ENCODE assay signal across 25 mouse cellular contexts in the genomic region with DNA sequence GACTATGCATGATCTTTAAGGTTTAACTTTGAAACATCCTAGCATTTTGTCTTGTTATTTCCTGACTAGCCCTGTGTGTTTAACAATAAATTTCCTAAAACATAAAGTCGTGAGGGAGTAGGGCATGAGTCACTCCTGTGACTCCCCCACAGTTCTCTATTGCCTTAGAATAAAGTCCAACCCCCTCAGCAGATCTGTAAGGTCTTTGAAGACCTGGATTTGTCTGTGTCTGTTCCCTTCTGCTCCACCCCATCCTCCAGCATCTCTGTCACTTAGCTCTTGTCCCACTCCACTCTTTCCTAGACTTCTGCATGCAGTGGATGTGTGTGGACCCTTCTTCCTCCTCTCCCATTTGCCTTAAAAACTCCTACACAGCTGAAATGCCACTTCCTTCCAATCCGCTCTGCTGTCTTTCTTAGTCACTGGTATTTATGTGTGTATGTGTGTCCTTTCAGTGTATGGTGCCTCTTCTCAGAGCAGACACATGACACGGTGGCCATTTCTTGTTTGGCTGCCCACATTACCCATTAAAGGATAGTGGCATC.
DNase-seq lines count a peak whose midpoint lies in the region; TF ChIP-seq lines count a peak whose summit lies in the region.
"Had no signal": no experiment of that assay in that cellular context is flagged by ENCODE, and none has a peak within 500 bp of the region (broad histone marks: within the 10 kb centered on the region; RNA-seq: fewer than 3 reads in every experiment).

No protein-coding gene starts in this region.

- no peak for TF ChIP-seq POLR2A in olfactory bulb, adult 2 months (IDR thresholded peaks at IDR 0.05; ENCODE audit: insufficient read depth, low read depth, low read length)

- intact Hi-C loops in left cerebral cortex, postnatal 25 days (cut with DNase I): loop anchor here (1.0 kb wide), 1 partner anchor 62 kb away; no protein-coding TSS in a partner anchor
- intact Hi-C loops in left cerebral cortex, postnatal 10 days (cut with DNase I): no loop called here

- no peak overlapping the region for H3K4me3 ChIP-seq in olfactory bulb, adult 2 months (ENCODE audit: insufficient read depth, low read depth, low read length)
- H3K4me3 ChIP-seq: embryonic facial prominence, embryonic 10.5 days; embryonic facial prominence, embryonic 13.5 days; erythroblast, embryonic 14.5 days; forebrain, embryonic 12.5 days; forebrain, embryonic 15.5 days; heart, embryonic 12.5 days; heart, embryonic 15.5 days; hindbrain, embryonic 10.5 days; hindbrain, embryonic 13.5 days had no signal

- H3K27ac ChIP-seq in olfactory bulb, adult 2 months (ENCODE audit: insufficient read depth, low read depth, low read length): peak overlapping the region; percentile 47
- H3K27ac ChIP-seq: embryonic facial prominence, embryonic 10.5 days; embryonic facial prominence, embryonic 13.5 days; forebrain, embryonic 12.5 days; forebrain, embryonic 15.5 days; heart, embryonic 15.5 days; hindbrain, embryonic 10.5 days; hindbrain, embryonic 13.5 days had no signal

- TF ChIP-seq CTCF in olfactory bulb, adult 2 months (IDR thresholded peaks at IDR 0.05; ENCODE audit: insufficient read depth, low read depth, low read length): no peak

- WGBS in olfactory bulb, adult 2 months: 38% methylated on average over 3 of the region's 3 CpGs

- DNase-seq in left cerebral cortex, postnatal 25 days (ENCODE audit: low spot score in 2 of 2): peak; percentile 12 to 73
- no peak for DNase-seq in left cerebral cortex, postnatal 10 days (ENCODE audit: extremely low spot score in 1 of 2, low spot score in 2 of 2)
- peak; percentile 37 to 51 for DNase-seq in right cerebral cortex, adult 2 months (ENCODE audit: low spot score in 2 of 2)
- no peak for DNase-seq in right cerebral cortex, postnatal 14 days
- no peak for DNase-seq in gastrocnemius, adult 18-20 months (ENCODE audit: low spot score)
- DNase-seq: adrenal gland, adult 2 months; adrenal gland, postnatal 14 days; cerebellum, adult 11-12 months; cerebellum, adult 8-10 months; cerebellum, postnatal 36 days; embryo, embryonic 11 days; gastrocnemius, postnatal 25 days; heart, adult 18-20 months; heart, postnatal 10 days; heart, postnatal 36 days had no signal

- no peaks in the 10 kb centered on the region for H3K4me1 ChIP-seq in olfactory bulb, adult 2 months (ENCODE audit: control insufficient read depth, insufficient read depth, low read length)
- H3K4me1 ChIP-seq: embryonic facial prominence, embryonic 10.5 days; embryonic facial prominence, embryonic 13.5 days; forebrain, embryonic 12.5 days; forebrain, embryonic 15.5 days; heart, embryonic 12.5 days; heart, embryonic 15.5 days; hindbrain, embryonic 10.5 days; hindbrain, embryonic 13.5 days had no signal

Comparison
In these comparisons a context has a peak if more than half of its experiments do, and no peak if none do; other contexts are left out.
1. DNase-seq: peak in left cerebral cortex, postnatal 25 days (2 of 2) and right cerebral cortex, adult 2 months (2 of 2); none in left cerebral cortex, postnatal 10 days (0 of 2), right cerebral cortex, postnatal 14 days (single experiment) and gastrocnemius, adult 18-20 months (single experiment).